Mouse (Mus musculus): ENCODE data around the gene Fbxw24. TPM values are rescaled to one million over a fixed set of nuclear protein-coding genes. Genes with fewer than 3 reads are reported as not detected.
"Not testable (repeated sequence)": the region's sequence is repeated elsewhere in the genome, so short reads cannot be mapped to it uniquely, and the experiment has no call there.

The Fbxw24 gene
- total and polyA plus RNA-seq, 2 experiments from 2014 or later, result not detected

DNA sequence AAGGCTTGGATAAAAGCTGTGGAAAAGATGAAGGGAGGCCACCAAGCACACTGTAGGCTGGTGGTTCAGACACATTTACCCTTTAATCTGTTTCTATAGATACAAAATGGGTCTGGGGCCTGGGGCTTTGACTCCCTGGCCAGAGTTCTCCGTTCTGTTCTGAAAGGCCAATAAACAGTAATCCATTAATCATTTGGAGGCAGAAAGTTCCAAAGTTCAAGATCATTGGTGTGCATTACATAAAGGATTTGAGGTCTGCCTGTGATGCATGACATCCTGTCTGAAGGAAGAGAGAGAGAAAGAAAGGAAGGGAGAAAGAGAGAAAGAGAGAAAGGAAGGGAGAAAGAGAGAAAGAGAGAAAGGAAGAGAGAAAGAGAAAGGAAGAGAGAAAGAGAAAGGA, 60.3 kb downstream of the Fbxw24 start:
- H3K9me3 ChIP-seq (ENCODE audit: low read length), result no peaks in the 10 kb centered on the region
- no peaks in the 10 kb centered on the region for H3K36me3 ChIP-seq (ENCODE audit: insufficient read depth, low read length)
- H3K27me3 ChIP-seq (ENCODE audit: insufficient read depth, low read length), result no peaks in the 10 kb centered on the region
- no peaks in the 10 kb centered on the region for H3K4me1 ChIP-seq (ENCODE audit: insufficient read depth, low read length)
- H3K27ac ChIP-seq, result no peak overlapping the region
- no peak overlapping the region for H3K9ac ChIP-seq (replicated peaks; ENCODE audit: low read length)
- no peak overlapping the region for H3K4me2 ChIP-seq (ENCODE audit: low read depth, low read length)
- no peak for ATAC-seq
- DNase-seq (ENCODE audit: low spot score), result no peak
- TF ChIP-seq CTCF (IDR thresholded peaks at IDR 0.05; ENCODE audit: low read depth), result no peak
- WGBS, result 66% methylated on average over 1 of the region's 1 CpGs
- H3K4me3 ChIP-seq (ENCODE audit: low read length), result no peak overlapping the region

DNA sequence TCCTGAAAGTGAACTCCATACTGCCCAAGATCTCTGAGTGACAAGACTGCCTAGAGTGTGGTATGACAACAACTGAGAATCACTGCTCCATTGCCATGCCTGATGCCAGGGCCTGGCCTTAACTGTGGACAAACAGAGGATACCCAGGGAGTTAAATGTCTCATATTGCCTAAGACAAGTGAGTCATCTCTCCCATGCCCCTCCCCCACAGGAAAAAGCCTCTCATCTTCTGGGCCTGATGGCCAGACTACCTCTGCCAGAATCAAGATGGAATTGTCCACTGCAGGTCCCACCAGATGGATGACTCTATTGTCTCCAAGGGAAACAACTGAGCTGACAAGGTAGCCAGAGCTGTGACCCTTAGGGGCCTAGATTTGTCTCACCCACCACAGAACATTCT, 63.8 kb downstream of the Fbxw24 start:
- not testable (repeated sequence) for H3K4me3 ChIP-seq (ENCODE audit: low read length); ATAC-seq; H3K4me1 ChIP-seq (ENCODE audit: insufficient read depth, low read length); H3K9ac ChIP-seq (replicated peaks; ENCODE audit: low read length); H3K4me2 ChIP-seq (ENCODE audit: low read depth, low read length); H3K27ac ChIP-seq; H3K36me3 ChIP-seq (ENCODE audit: insufficient read depth, low read length); DNase-seq (ENCODE audit: low spot score); H3K27me3 ChIP-seq (ENCODE audit: insufficient read depth, low read length); H3K9me3 ChIP-seq (ENCODE audit: low read length)

DNA sequence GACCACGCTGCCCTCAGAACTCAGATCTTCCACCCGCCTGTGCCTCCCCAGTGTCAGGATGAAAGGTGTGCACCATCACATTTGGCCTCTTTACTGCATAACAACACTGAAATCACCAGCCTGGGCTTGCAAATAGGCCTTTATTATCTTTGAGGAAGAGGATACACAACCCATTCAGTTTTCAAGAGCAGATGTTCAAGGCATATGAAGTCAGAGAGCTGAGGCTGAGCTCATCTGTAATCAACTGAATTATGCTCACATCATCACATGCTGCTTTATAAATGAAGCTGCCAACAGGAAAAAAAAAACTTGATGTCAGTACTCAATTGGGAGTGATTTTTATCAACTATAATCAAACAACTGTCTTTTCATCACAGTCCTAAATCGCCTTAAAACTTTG, 73.4 kb downstream of the Fbxw24 start:
- DNase-seq (ENCODE audit: low spot score) (no peak), ATAC-seq (no peak)
- no peak overlapping the region for H3K9ac ChIP-seq (replicated peaks; ENCODE audit: low read length)
- no peaks in the 10 kb centered on the region for H3K4me1 ChIP-seq (ENCODE audit: insufficient read depth, low read length)
- H3K4me2 ChIP-seq (ENCODE audit: low read depth, low read length), result no peak overlapping the region
- H3K27me3 ChIP-seq (ENCODE audit: insufficient read depth, low read length), result no peaks in the 10 kb centered on the region
- no peak overlapping the region for H3K4me3 ChIP-seq (ENCODE audit: low read length)
- 79% methylated on average over 3 of the region's 3 CpGs for WGBS
- no peaks in the 10 kb centered on the region for H3K36me3 ChIP-seq (ENCODE audit: insufficient read depth, low read length)
- no peak for TF ChIP-seq CTCF (IDR thresholded peaks at IDR 0.05; ENCODE audit: low read depth)
- H3K27ac ChIP-seq, result no peak overlapping the region
- no peaks in the 10 kb centered on the region for H3K9me3 ChIP-seq (ENCODE audit: low read length)

Other genes starting within 250 kb of the Fbxw24 start
- gene Fbxw22, start 221.8 kb downstream of the Fbxw24 start, total RNA-seq (2014; rRNA removed), result not detected in 2 replicates
- gene Fbxw22, start 221.8 kb downstream of the Fbxw24 start, polyA plus RNA-seq (2015; fragmentation: Nextera tagmentation; extraction: Ambion mirVana), result not detected in 2 replicates
- gene Fbxw16, start 176.9 kb downstream of the Fbxw24 start, total RNA-seq (2014; rRNA removed), result not detected in 2 replicates
- not detected in 2 replicates for gene Fbxw16, start 176.9 kb downstream of the Fbxw24 start, polyA plus RNA-seq (2015; fragmentation: Nextera tagmentation; extraction: Ambion mirVana)
- not detected in 2 replicates for gene Fbxw19, start 130.2 kb downstream of the Fbxw24 start, total RNA-seq (2014; rRNA removed)
- gene Fbxw19, start 130.2 kb downstream of the Fbxw24 start, polyA plus RNA-seq (2015; fragmentation: Nextera tagmentation; extraction: Ambion mirVana), result not detected in 2 replicates
- not detected in 2 replicates for gene Fbxw15, start 57.8 kb downstream of the Fbxw24 start, total RNA-seq (2014; rRNA removed)
- gene Fbxw15, start 57.8 kb downstream of the Fbxw24 start, polyA plus RNA-seq (2015; fragmentation: Nextera tagmentation; extraction: Ambion mirVana), result not detected in 2 replicates
- gene Fbxw25, start 38.6 kb upstream of the Fbxw24 start, total RNA-seq (2014; rRNA removed), result 0.16 TPM in 1 of 2 replicates, not detected in the other
- gene Fbxw25, start 38.6 kb upstream of the Fbxw24 start, polyA plus RNA-seq (2015; fragmentation: Nextera tagmentation; extraction: Ambion mirVana), result not detected in 2 replicates
- 0.29 TPM in 1 of 2 replicates, not detected in the other for gene Fbxw18, start 76.6 kb upstream of the Fbxw24 start, total RNA-seq (2014; rRNA removed)
- 0.11 and 0.19 TPM in 2 replicates for gene Fbxw18, start 76.6 kb upstream of the Fbxw24 start, polyA plus RNA-seq (2015; fragmentation: Nextera tagmentation; extraction: Ambion mirVana)
- 0.10 TPM in 1 of 2 replicates, not detected in the other for gene Fbxw26, start 120.0 kb upstream of the Fbxw24 start, total RNA-seq (2014; rRNA removed)
- not detected in 2 replicates for gene Fbxw26, start 120.0 kb upstream of the Fbxw24 start, polyA plus RNA-seq (2015; fragmentation: Nextera tagmentation; extraction: Ambion mirVana)
- gene Fbxw27, start 164.6 kb upstream of the Fbxw24 start, total RNA-seq (2014; rRNA removed), result not detected in 2 replicates
- not detected in 2 replicates for gene Fbxw27, start 164.6 kb upstream of the Fbxw24 start, polyA plus RNA-seq (2015; fragmentation: Nextera tagmentation; extraction: Ambion mirVana)
- not detected in 2 replicates for gene Spink8, start 186.2 kb upstream of the Fbxw24 start, total RNA-seq (2014; rRNA removed)
- gene Spink8, start 186.2 kb upstream of the Fbxw24 start, polyA plus RNA-seq (2015; fragmentation: Nextera tagmentation; extraction: Ambion mirVana), result 0.24 TPM in 1 of 2 replicates, not detected in the other
- 30.8 and 43.1 TPM in 2 replicates for gene Nme6, start 206.7 kb upstream of the Fbxw24 start, total RNA-seq (2014; rRNA removed)
- gene Nme6, start 206.7 kb upstream of the Fbxw24 start, polyA plus RNA-seq (2015; fragmentation: Nextera tagmentation; extraction: Ambion mirVana), result 47.2 and 52.9 TPM in 2 replicates
- gene Camp, start 223.6 kb upstream of the Fbxw24 start, total RNA-seq (2014; rRNA removed), result 0.21 TPM in 1 of 2 replicates, not detected in the other
- 0.91 and 1.3 TPM in 2 replicates for gene Camp, start 223.6 kb upstream of the Fbxw24 start, polyA plus RNA-seq (2015; fragmentation: Nextera tagmentation; extraction: Ambion mirVana)
- 11.0 and 12.4 TPM in 2 replicates for gene Cdc25a, start 249.5 kb upstream of the Fbxw24 start, total RNA-seq (2014; rRNA removed)
- 8.1 and 10.4 TPM in 2 replicates for gene Cdc25a, start 249.5 kb upstream of the Fbxw24 start, polyA plus RNA-seq (2015; fragmentation: Nextera tagmentation; extraction: Ambion mirVana)